Mouse (Mus musculus) hindbrain, embryonic 12.5 days (tissue): ENCODE data around the gene Lrrc45. TPM values are rescaled to one million over a fixed set of nuclear protein-coding genes. Genes with fewer than 3 reads are reported as not detected.
"Not testable (repeated sequence)": the region's sequence is repeated elsewhere in the genome, so short reads cannot be mapped to it uniquely, and the experiment has no call there.

Source experiments
- ATAC-seq: fragments of 200-750 bp; cut with Nextera tagmentation; 2 replicates; pipeline ENCODE4 v1.8.0; 2017; ENCODE audit warnings: moderate TSS enrichment; ENCODE audit not compliant: low FRiP score
- H3K27ac ChIP-seq: fragments of 300-500 bp; sonication (generic); 2 replicates; pipeline ENCODE4 v1.5.1; 2016; ENCODE audit warnings: mild to moderate bottlenecking
- H3K27me3 ChIP-seq: fragments of 300-500 bp; sonication (generic); 2 replicates; pipeline ENCODE4 v1.6.1; 2016; ENCODE audit warnings: mild to moderate bottlenecking
- H3K36me3 ChIP-seq: fragments of 300-500 bp; sonication (generic); 2 replicates; pipeline ENCODE4 v1.6.1; 2016; ENCODE audit warnings: mild to moderate bottlenecking
- H3K4me1 ChIP-seq: fragments of 300-500 bp; sonication (generic); 2 replicates; pipeline ENCODE4 v1.6.1; 2016
- H3K4me2 ChIP-seq: fragments of 300-500 bp; sonication (generic); replicated peaks from 2 replicates; pipeline ENCODE4 v1.6.1; 2016; ENCODE audit warnings: mild to moderate bottlenecking
- H3K4me3 ChIP-seq: fragments of 300-500 bp; sonication (generic); 2 replicates; pipeline ENCODE4 v1.5.1; 2016; ENCODE audit warnings: mild to moderate bottlenecking
- H3K9ac ChIP-seq: fragments of 300-500 bp; sonication (generic); 2 replicates; pipeline ENCODE4 v1.6.1; 2016; ENCODE audit warnings: mild to moderate bottlenecking, moderate library complexity
- H3K9me3 ChIP-seq: fragments of 300-500 bp; sonication (generic); replicated peaks from 2 replicates; pipeline ENCODE4 v1.6.1; 2016; ENCODE audit warnings: mild to moderate bottlenecking
- WGBS: fragments of 180-500 bp; shearing (Covaris S2); methylation state at CpG from one replicate; pipeline ENCODE4 v1.1.7; 2016; 5-methylcytosine and 5-hydroxymethylcytosine counted together
- polyA plus RNA-seq: library from polyadenylated mRNA; unstranded; fragments of >200 nt; fragmentation: Nextera tagmentation; extraction: Ambion mirVana; gene quantifications from 2 replicates; pipeline ENCODE4 v1.2.1, GENCODE M21; 2016

Gene Lrrc45
- polyA plus RNA-seq, 1 experiment from 2014 or later: 78.8 TPM

DNA sequence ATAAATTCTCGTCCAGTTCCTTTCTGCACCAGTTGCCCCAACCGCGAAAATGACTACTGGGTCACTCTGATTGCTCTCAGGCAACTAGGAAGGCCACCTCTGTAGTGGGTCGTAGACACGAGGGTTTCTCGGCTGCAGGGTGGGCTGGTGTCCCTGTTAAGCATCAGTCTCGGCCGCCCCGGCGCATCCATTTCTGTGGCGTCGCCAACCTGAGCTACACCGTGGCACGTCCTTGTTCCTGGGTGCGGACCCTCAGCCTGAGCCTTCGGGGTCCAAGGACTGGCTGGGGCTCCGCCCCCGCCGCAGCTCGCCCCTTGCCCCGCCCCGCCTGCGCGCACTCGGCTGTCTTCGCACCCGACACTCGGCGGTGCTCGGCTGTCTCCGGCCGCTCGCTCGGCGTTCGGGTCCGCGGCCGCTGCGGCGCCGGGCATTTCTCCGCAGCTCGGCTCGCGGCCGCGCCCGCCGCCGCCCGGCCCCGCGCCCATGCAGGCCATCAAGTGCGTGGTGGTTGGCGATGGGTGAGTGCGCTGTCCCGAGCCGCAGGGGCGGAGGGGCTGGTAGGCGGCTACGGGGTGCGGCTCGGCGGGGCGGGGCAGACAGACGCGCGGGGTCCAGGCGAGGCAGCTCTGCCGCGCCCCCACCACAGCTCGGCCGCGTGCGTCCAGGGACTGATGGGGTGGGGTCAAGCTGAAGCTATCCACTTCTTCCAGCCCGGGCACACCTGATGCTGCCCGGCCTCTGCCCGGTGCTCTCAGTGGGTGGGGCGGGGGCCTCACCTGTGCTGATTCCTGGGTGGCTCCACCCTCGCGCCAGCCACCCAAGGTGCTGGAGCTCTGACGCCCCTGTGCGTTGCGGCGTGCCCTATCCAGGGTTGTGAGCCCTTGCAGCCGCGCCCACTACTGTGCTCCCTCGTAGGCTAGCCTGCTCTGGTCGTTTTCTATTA lies 7.7 kb downstream of the Lrrc45 start, which contains the start of gene Rac3:
Rac3 (plus strand) TSS at position 347 of the 943 bp plus-strand sequence.
- Histone ChIP-seq H3K4me3 (peak within 1 kb of the TSS; percentile 77), H3K27me3 (peaks cover 21% of the 10 kb centered on the region), H3K4me1 (peaks cover 18% of the 10 kb centered on the region), H3K4me2 (peak within 1 kb of the TSS; percentile 91), H3K9ac (peak within 1 kb of the TSS; percentile 92), H3K9me3 (no peaks in the 10 kb centered on the region), H3K27ac (peak within 1 kb of the TSS; percentile 67), H3K36me3 (peaks cover 35% of the 10 kb centered on the region)
- WGBS: under 1% methylated on average over 82 of the region's 90 CpGs
- peak; percentile 86 for ATAC-seq

DNA sequence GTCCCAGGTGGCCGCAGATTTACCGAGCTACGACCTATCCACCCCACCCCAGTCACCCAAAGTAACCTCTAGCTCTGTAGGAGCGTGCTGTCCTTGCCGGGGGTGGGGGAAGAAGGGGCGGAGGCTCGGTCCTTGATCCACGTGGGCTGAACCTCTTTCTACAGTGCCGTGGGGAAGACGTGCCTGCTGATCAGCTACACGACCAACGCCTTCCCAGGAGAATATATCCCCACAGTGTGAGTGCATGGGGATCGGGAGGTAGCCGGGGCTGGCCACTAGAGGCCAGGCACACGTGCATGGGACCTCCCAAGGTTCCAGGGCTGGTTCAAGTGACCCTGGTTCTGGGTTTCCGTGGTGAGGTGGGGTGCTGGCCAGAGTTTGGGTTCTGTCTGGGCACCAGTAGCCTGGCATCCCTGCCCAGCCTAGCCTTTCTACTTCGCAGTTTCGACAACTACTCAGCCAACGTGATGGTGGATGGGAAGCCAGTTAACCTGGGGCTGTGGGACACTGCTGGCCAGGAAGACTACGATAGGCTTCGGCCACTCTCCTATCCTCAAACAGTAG lies 8.4 kb downstream of the Lrrc45 start:
- Histone ChIP-seq H3K4me3 (peak overlapping the region; percentile 77), H3K9ac (peak overlapping the region; percentile 92), H3K36me3 (peaks cover 29% of the 10 kb centered on the region), H3K4me1 (peaks cover 24% of the 10 kb centered on the region), H3K27me3 (peaks cover 21% of the 10 kb centered on the region), H3K4me2 (peak overlapping the region; percentile 91), H3K9me3 (no peaks in the 10 kb centered on the region), H3K27ac (peak overlapping the region; percentile 67; the same call in 1 of the 2 replicates)
- 0 out of 2 replicates have a peak, but pooled peaks have one; percentile 1 for ATAC-seq
- 18% methylated on average over 21 of the region's 21 CpGs for WGBS

DNA sequence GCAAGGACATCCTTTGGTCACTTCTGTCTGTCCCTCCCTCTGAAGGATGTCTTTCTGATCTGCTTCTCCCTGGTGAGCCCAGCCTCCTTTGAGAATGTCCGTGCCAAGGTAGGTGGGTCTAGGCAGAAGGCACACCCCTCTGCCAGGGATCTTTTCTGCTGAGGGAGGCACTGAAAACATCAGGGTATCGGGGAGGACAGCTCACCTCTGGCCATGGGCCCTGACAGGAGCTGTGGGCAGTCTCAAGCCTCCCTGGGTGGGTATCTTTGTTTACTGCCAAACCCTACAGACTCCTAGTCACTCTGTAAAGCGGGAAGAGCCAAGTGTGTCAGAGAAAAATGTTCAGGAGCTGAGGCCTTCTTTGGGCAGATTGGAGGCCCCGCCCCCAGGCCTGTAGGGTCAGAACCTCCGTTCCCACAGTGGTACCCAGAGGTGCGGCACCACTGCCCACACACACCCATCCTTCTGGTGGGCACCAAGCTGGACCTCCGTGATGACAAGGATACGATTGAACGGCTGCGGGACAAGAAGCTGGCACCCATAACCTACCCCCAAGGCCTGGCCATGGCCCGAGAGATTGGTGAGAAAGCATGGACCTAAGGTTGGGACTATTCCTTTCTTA lies 9.1 kb downstream of the Lrrc45 start:
- H3K4me3 ChIP-seq: no peak overlapping the region
- 89% methylated on average over 11 of the region's 11 CpGs for WGBS
- H3K27me3 ChIP-seq: peaks cover 21% of the 10 kb centered on the region
- peak overlapping the region; percentile 91; the same call in 1 of the 2 replicates for H3K4me2 ChIP-seq
- H3K36me3 ChIP-seq: peaks cover 22% of the 10 kb centered on the region
- no peak overlapping the region for H3K27ac ChIP-seq
- no peaks in the 10 kb centered on the region for H3K9me3 ChIP-seq
- peaks cover 24% of the 10 kb centered on the region for H3K4me1 ChIP-seq
- ATAC-seq: no peak
- H3K9ac ChIP-seq: no peak overlapping the region

DNA sequence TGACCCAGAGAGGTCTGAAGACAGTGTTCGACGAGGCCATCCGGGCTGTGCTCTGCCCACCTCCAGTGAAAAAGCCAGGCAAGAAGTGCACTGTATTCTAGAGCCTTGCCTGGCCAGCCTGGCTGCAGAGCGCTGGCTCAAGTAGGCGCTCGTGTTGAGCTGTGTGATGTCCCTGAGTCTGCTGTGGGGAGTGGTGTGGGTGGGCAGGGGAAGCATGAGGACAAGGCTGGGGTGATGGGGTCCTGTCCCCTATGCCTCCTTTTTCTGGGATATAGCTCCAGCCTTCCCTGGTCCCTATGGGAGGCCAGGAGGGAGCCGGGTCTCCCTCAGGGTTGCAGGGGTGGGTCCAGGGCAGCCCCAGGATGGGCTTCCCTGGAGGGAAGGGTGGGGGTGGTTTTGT lies 9.8 kb downstream of the Lrrc45 start:
- Histone ChIP-seq H3K4me1 (peaks cover 24% of the 10 kb centered on the region), H3K4me3 (no peak overlapping the region), H3K4me2 (no peak overlapping the region), H3K36me3 (peaks cover 16% of the 10 kb centered on the region), H3K27ac (no peak overlapping the region), H3K9me3 (no peaks in the 10 kb centered on the region), H3K27me3 (peaks cover 26% of the 10 kb centered on the region), H3K9ac (0 out of 2 replicates have a peak overlapping the region, but pooled peaks have one; percentile 13)
- WGBS: 84% methylated on average over 7 of the region's 7 CpGs
- no peak for ATAC-seq

DNA sequence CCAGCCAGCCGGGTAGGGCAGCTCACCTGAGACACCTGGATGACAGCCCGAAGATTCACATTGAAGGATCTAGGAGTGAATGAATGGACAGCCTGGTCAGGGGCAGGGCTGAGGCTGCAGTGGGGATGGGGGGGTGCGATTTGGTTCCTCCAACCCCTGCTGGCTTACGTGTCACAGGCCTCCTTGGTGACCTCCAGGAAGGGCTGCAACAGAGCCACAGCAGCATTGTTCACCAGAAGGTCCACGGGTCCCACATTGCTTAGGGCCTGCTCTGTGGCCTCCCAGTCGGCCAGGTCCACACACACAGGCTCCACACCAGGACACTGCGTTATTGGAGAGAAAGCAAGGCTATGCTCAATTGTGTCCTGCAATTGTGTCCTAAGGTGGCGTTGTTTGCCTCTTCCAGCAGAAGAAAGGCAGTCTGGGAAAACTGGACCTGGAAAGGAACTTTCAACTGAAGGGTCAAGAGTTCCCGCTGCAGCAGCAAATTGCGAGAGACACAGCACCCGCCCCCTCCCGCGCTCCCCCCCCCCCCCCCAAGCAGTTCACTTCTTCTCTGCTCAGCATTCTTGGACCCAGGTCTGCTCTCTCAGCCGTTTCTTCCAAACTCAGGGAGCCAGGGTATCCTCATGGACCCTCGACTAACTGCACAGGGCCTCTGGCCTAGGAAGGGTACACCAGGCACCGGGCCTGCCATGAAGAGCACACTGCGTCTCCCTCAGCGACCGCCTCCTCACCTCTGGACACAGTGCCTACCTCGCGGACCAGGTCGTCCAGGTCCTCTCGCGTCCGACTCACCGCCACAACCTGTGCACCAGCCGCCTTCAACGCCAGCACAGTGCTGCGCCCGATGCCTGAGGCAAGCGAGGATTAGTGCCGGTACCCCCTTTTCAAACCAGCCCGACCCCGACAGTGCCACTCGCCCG lies 12.8 kb downstream of the Lrrc45 start:
- no peaks in the 10 kb centered on the region for H3K9me3 ChIP-seq
- WGBS: 20% methylated on average over 32 of the region's 36 CpGs
- peak; percentile 27 for ATAC-seq

DNA sequence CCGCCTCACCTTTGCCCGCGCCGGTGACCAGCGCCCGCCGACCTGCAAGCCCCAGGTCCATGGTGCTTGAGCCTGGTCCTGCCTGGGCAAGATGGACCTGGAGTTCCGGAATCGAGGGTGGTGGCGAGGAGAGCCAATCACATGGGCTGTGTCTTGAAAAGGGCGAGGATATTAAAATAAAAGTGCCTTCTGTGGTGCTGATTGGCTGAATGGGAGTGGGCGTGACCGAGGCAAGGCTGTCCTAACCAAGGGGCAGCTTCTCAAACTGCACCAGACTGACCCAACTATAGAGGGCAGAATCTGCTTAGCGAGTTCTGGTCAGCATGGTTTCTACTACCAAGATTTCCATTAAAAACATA lies 13.4 kb downstream of the Lrrc45 start, which contains the start of gene Dcxr:
Dcxr (minus strand) TSS at position 113 of the 359 bp plus-strand sequence.
- peak within 1 kb of the TSS; percentile 69 for H3K9ac ChIP-seq
- H3K36me3 ChIP-seq: no peaks in the 10 kb centered on the region
- peaks cover 38% of the 10 kb centered on the region for H3K27me3 ChIP-seq
- H3K4me3 ChIP-seq: peak within 1 kb of the TSS; percentile 56
- peak; percentile 78 for ATAC-seq
- peak within 1 kb of the TSS; percentile 90 for H3K4me2 ChIP-seq
- H3K9me3 ChIP-seq: no peaks in the 10 kb centered on the region
- WGBS: 1% methylated on average over 14 of the region's 14 CpGs
- H3K4me1 ChIP-seq: peaks cover 15% of the 10 kb centered on the region
- no peak within 1 kb of the TSS for H3K27ac ChIP-seq

More for the DNA sequence above, 12.8 kb downstream of the Lrrc45 start:
- H3K36me3 ChIP-seq: no peaks in the 10 kb centered on the region
- H3K4me1 ChIP-seq: peaks cover 20% of the 10 kb centered on the region
- peaks cover 43% of the 10 kb centered on the region for H3K27me3 ChIP-seq
- peak overlapping the region; percentile 69 for H3K9ac ChIP-seq
- peak overlapping the region; percentile 90 for H3K4me2 ChIP-seq
- H3K27ac ChIP-seq: no peak overlapping the region
- H3K4me3 ChIP-seq: peak overlapping the region; percentile 56

DNA sequence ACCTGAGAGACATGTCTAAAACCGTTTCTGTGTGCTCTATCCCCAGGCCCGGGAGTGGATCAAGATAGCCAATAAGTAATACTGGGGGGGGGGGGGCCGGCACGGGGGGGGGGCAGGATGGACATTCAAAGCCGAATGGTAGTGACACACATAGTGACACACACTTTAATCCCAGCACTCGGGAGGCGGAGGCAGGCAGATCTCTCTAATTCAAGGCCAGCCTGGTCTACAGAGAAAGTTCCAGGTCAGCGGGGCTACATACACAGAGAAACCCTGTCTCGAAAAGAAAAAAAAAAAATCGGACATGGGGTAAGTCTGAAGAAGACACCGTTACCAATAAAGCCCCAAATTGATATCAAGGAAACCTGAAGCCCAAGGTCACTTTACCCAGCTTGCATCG lies 13.8 kb downstream of the Lrrc45 start:
- WGBS: 64% methylated on average over 12 of the region's 12 CpGs
- no peak for ATAC-seq
- Histone ChIP-seq H3K4me1 (peaks cover 13% of the 10 kb centered on the region), H3K36me3 (no peaks in the 10 kb centered on the region), H3K4me2 (peak overlapping the region; percentile 90), H3K27me3 (peaks cover 34% of the 10 kb centered on the region), H3K4me3 (no peak overlapping the region), H3K27ac (no peak overlapping the region), H3K9me3 (no peaks in the 10 kb centered on the region), H3K9ac (no peak overlapping the region)

DNA sequence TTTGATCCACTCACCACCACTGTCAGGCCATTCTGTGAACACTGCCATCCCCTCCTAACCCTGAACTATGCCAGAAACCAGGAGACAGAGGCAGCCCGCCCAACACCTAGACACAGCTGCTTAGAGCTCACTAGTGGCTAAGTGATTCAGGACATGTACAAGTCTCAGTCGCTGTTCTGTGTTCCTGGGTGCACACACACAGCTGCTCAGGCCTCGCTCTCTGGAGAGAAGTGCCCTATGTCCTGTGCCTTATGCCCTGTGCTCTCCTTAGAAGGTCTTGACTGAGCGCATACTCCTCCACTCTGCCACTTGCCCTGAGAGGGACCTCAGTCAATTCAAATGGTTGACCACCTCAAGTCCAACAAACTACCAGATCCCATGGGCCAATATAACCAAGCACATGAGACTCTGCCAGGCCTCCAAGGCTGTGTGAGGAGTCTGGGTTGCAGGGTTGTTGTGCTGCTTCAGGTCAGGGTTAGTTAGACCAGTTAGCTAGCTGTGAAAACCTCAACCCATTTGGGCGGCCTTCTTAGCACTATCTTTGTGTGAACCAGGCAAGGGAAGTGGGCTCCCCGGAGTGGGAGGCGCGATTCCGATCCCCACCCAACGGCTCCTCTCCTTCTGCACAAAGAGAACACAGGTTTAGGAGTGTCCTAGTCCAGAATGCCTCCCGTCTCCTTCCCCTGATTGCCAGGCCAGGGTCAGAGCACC lies 15.0 kb downstream of the Lrrc45 start:
- Histone ChIP-seq H3K4me2 (no peak overlapping the region), H3K4me1 (peaks cover 13% of the 10 kb centered on the region), H3K27me3 (peaks cover 30% of the 10 kb centered on the region), H3K27ac (no peak overlapping the region), H3K9ac (no peak overlapping the region), H3K4me3 (no peak overlapping the region), H3K9me3 (no peaks in the 10 kb centered on the region), H3K36me3 (no peaks in the 10 kb centered on the region)
- ATAC-seq: no peak
- WGBS: 66% methylated on average over 11 of the region's 11 CpGs

DNA sequence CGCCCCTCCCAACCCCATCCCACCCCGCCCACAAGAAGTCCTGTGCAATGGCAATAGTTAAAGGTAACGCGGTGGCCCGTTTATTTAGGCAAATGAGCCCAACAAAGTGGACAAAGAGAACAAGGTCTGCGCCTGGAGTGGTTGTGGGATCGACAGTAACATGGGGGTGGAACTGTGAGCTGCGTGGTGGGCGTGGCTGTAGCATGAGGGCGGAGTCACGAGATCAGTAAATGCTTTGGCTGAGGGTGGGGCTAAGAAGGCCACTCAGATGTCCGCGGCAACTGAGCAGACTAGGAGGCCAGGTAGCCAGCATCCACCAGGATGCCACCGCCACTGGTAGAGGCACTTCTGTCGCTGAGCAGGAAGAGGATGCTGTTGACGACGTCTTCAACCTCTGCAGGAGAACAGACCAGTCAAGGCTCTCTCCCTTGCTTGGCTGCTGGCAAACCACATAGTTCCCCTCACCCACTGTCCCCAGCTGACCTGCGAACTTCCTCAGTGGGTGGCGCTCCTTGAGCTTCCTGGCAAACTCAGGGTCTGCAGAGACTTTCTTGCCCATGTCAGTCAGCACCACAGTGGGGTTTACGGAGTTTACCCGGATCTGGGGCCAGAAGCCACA lies 15.8 kb downstream of the Lrrc45 start:
- not testable (repeated sequence) for H3K9me3 ChIP-seq, H3K36me3 ChIP-seq, H3K9ac ChIP-seq, ATAC-seq, H3K4me3 ChIP-seq, H3K27ac ChIP-seq
- Histone ChIP-seq H3K4me1 (peaks cover 13% of the 10 kb centered on the region), H3K4me2 (peak overlapping the region; percentile 36), H3K27me3 (peaks cover 30% of the 10 kb centered on the region)
- 3% methylated on average over 18 of the region's 21 CpGs for WGBS

DNA sequence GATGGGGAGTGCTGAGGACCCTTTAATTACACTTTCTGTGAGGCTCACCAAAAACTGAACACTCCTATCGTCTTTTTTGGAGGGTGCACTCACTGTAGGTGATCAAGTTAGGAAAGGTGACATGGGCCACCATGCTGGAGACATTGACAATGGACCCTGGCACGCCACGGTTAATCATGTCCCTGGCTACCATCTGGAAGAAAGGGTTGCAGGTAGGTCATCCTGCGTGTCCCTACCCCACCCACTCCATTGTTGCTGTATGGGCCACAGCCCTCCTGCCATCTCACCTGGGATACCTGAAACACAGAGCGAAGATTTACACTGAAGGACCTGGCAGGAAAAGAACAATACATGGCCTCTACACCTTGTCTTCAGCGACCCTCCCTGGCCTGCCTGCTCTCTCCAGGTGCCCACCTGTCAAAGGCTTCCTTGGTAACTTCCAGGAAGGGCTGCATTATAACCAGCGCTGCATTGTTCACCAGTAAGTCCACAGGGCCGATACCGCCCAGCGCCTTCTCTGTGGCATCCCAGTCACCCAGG lies 16.7 kb downstream of the Lrrc45 start:
- 89% methylated on average over 10 of the region's 10 CpGs for WGBS
- Histone ChIP-seq H3K27ac (no peak overlapping the region), H3K4me2 (no peak overlapping the region), H3K9me3 (no peaks in the 10 kb centered on the region), H3K4me1 (peaks cover 13% of the 10 kb centered on the region), H3K27me3 (peaks cover 30% of the 10 kb centered on the region), H3K9ac (no peak overlapping the region), H3K4me3 (no peak overlapping the region), H3K36me3 (no peaks in the 10 kb centered on the region)
- no peak for ATAC-seq
